In genomic region chr17:34569919-34570318, GRCm38 (mm10) we compare ENCODE assay signal across 31 mouse cellular contexts.
"Had no signal": no experiment of that assay in that cellular context is flagged by ENCODE, and none has a peak within 500 bp of the region (broad histone marks: within the 10 kb centered on the region; RNA-seq: fewer than 3 reads in every experiment).

No protein-coding gene starts in this region.

- H3K9me3 ChIP-seq: limb, embryonic 12.5 days; limb, embryonic 13.5 days; limb, embryonic 15.5 days; liver, embryonic 12.5 days; liver, embryonic 13.5 days; liver, embryonic 15.5 days; lung, embryonic 15.5 days; midbrain, embryonic 10.5 days; midbrain, embryonic 12.5 days; midbrain, embryonic 13.5 days; midbrain, embryonic 15.5 days; neural tube, embryonic 12.5 days had no signal

- H3K4me2 ChIP-seq: limb, embryonic 12.5 days; limb, embryonic 13.5 days; limb, embryonic 15.5 days; liver, embryonic 11.5 days; liver, embryonic 12.5 days; liver, embryonic 13.5 days; liver, embryonic 15.5 days; lung, embryonic 14.5 days; lung, embryonic 15.5 days; midbrain, embryonic 11.5 days; midbrain, embryonic 12.5 days; midbrain, embryonic 13.5 days; midbrain, embryonic 15.5 days; neural tube, embryonic 12.5 days had no signal

- H3K27ac ChIP-seq: limb, embryonic 12.5 days; limb, embryonic 13.5 days; limb, embryonic 15.5 days; liver, embryonic 12.5 days; liver, embryonic 13.5 days; liver, embryonic 14.5 days; liver, embryonic 15.5 days; lung, embryonic 15.5 days; macrophage; midbrain, embryonic 10.5 days; midbrain, embryonic 12.5 days; midbrain, embryonic 13.5 days; midbrain, embryonic 15.5 days; neural tube, embryonic 12.5 days had no signal

- DNase-seq: left cerebral cortex, postnatal 4 days; liver; liver, embryonic 13.5 days; liver, postnatal 0 days; lung, adult 18-20 months; lung, adult 2 months; lung, embryonic 14.5 days; lung, postnatal 10 days; lung, postnatal 14 days; lung, postnatal 36 days; lung, postnatal 4 days; midbrain, embryonic 14.5 days had no signal

- H3K9ac ChIP-seq: limb, embryonic 12.5 days; limb, embryonic 13.5 days; limb, embryonic 15.5 days; liver, embryonic 12.5 days; liver, embryonic 13.5 days; liver, embryonic 14.5 days; liver, embryonic 15.5 days; liver, postnatal 0 days; lung, embryonic 14.5 days; lung, embryonic 15.5 days; midbrain, embryonic 12.5 days; midbrain, embryonic 13.5 days; midbrain, embryonic 15.5 days; neural tube, embryonic 12.5 days had no signal

- H3K4me3 ChIP-seq: limb, embryonic 12.5 days; limb, embryonic 13.5 days; limb, embryonic 15.5 days; liver, embryonic 12.5 days; liver, embryonic 13.5 days; liver, embryonic 15.5 days; lung, embryonic 15.5 days; megakaryocyte, embryonic 14.5 days; midbrain, embryonic 10.5 days; midbrain, embryonic 12.5 days; midbrain, embryonic 13.5 days; midbrain, embryonic 15.5 days; myocyte; neural tube, embryonic 12.5 days had no signal

- ATAC-seq: liver, embryonic 12.5 days; liver, postnatal 0 days; lung, postnatal 0 days; midbrain, embryonic 13.5 days; midbrain, embryonic 15.5 days; midbrain, embryonic 16.5 days had no signal

- H3K36me3 ChIP-seq: limb, embryonic 12.5 days; limb, embryonic 13.5 days; limb, embryonic 15.5 days; liver, embryonic 12.5 days; liver, embryonic 13.5 days; liver, embryonic 15.5 days; lung, embryonic 15.5 days; midbrain, embryonic 10.5 days; midbrain, embryonic 12.5 days; midbrain, embryonic 13.5 days; midbrain, embryonic 15.5 days; neural tube, embryonic 12.5 days had no signal

- H3K4me1 ChIP-seq: liver, embryonic 12.5 days; liver, embryonic 13.5 days; liver, embryonic 15.5 days; midbrain, embryonic 12.5 days; midbrain, embryonic 15.5 days had no signal

- H3K27me3 ChIP-seq: lung, embryonic 15.5 days; neural tube, embryonic 12.5 days had no signal
